24 mouse cellular contexts compared by ENCODE assay signal in the genomic region with DNA sequence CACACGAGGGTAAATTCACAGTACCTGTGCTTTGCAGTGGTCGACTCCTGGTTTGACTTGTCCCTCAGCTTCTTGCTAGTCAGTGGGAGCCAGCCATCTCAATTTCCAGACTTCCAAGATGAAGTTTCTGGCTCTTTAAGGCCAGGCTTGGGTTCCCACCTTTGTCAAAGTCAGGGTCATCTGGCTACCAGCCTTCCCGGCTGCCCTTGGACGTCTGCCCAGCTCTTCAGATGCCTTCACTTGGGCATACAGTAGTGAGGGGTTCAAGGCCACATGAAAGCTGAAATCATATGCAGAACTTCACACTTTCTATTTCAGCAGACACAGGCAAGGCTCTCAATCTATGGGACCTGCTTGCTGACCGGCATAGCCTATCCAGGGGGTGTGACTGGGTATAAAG. TPM values are rescaled to one million over a fixed set of nuclear protein-coding genes. Genes with fewer than 3 reads are reported as not detected.
A peak's percentile ranks its signal among the peaks of the same experiment; 100 is the strongest.
DNase-seq lines count a peak whose midpoint lies in the region; ATAC-seq and TF ChIP-seq lines count a peak whose summit lies in the region.
"Had no signal": no experiment of that assay in that cellular context is flagged by ENCODE, and none has a peak within 500 bp of the region (broad histone marks: within the 10 kb centered on the region; RNA-seq: fewer than 3 reads in every experiment).

No protein-coding gene starts in this region.

- no peak for TF ChIP-seq CTCF in gastrocnemius, adult 2 months (IDR thresholded peaks at IDR 0.05)

- no peak for ATAC-seq in heart, embryonic 15.5 days (replicated peaks; ENCODE audit: insufficient number of reproducible peaks, insufficient read depth, low FRiP score, low read depth)
- ATAC-seq: forebrain, embryonic 14.5 days; hindbrain, embryonic 16.5 days; intestine, embryonic 15.5 days; liver, embryonic 12.5 days had no signal

- H3K9ac ChIP-seq in heart, embryonic 15.5 days, result 0 out of 2 replicates have a peak overlapping the region, but pooled peaks have one; percentile 6
- H3K9ac ChIP-seq: embryonic facial prominence, embryonic 15.5 days; intestine, embryonic 15.5 days; limb, embryonic 12.5 days; liver, embryonic 12.5 days; midbrain, embryonic 12.5 days had no signal

- H3K79me2 ChIP-seq in myocyte (ENCODE audit: control insufficient read depth, insufficient read depth), result peaks cover 15% of the 10 kb centered on the region

- no peaks in the 10 kb centered on the region for H3K36me3 ChIP-seq in heart, embryonic 15.5 days
- no peaks in the 10 kb centered on the region for H3K36me3 ChIP-seq in myocyte (ENCODE audit: control insufficient read depth, insufficient read depth)
- H3K36me3 ChIP-seq in embryonic facial prominence, embryonic 10.5 days (replicated peaks), result peaks cover 30% of the 10 kb centered on the region
- H3K36me3 ChIP-seq: embryonic facial prominence, embryonic 15.5 days; intestine, embryonic 15.5 days had no signal

- peak overlapping the region; percentile 95 for H3K27ac ChIP-seq in gastrocnemius, adult 2 months
- 0 out of 2 replicates have a peak overlapping the region, but pooled peaks have one; percentile 26 for H3K27ac ChIP-seq in heart, embryonic 15.5 days
- no peak overlapping the region for H3K27ac ChIP-seq in embryonic facial prominence, embryonic 10.5 days (replicated peaks)
- H3K27ac ChIP-seq: embryonic facial prominence, embryonic 15.5 days; intestine, embryonic 15.5 days; kidney, postnatal 0 days; limb, embryonic 12.5 days; liver, embryonic 12.5 days; midbrain, embryonic 12.5 days had no signal

- H3K4me1 ChIP-seq in heart, embryonic 15.5 days (replicated peaks), result peaks cover 79% of the 10 kb centered on the region
- peaks cover 83% of the 10 kb centered on the region for H3K4me1 ChIP-seq in embryonic facial prominence, embryonic 10.5 days

- TF ChIP-seq POLR2A in myocyte (IDR thresholded peaks at IDR 0.05; ENCODE audit: insufficient read length, low read depth), result no peak

- H3ac ChIP-seq in myocyte (ENCODE audit: control insufficient read depth, insufficient read length), result no peak overlapping the region

- intact Hi-C loops in gastrocnemius, adult 2 months (cut with DNase I), result no loop called here

- no peak overlapping the region for H3K4me3 ChIP-seq in gastrocnemius, adult 2 months
- H3K4me3 ChIP-seq in heart, embryonic 15.5 days, result no peak overlapping the region
- no peak overlapping the region for H3K4me3 ChIP-seq in myocyte
- no peak overlapping the region for H3K4me3 ChIP-seq in embryonic facial prominence, embryonic 10.5 days
- H3K4me3 ChIP-seq: embryonic facial prominence, embryonic 15.5 days; intestine, embryonic 15.5 days; layer of hippocampus, adult 2 months; limb, embryonic 12.5 days; liver, embryonic 12.5 days; midbrain, embryonic 12.5 days had no signal

- H3K27me3 ChIP-seq in heart, embryonic 15.5 days, result no peaks in the 10 kb centered on the region
- no peaks in the 10 kb centered on the region for H3K27me3 ChIP-seq in myocyte (ENCODE audit: control insufficient read depth, insufficient read depth, insufficient read length)
- H3K27me3 ChIP-seq in embryonic facial prominence, embryonic 10.5 days (replicated peaks; ENCODE audit: low read depth, poor library complexity, severe bottlenecking), result no peaks in the 10 kb centered on the region
- H3K27me3 ChIP-seq: embryonic facial prominence, embryonic 15.5 days; intestine, embryonic 15.5 days; limb, embryonic 12.5 days; liver, embryonic 12.5 days; midbrain, embryonic 12.5 days had no signal

- H3K4me2 ChIP-seq in heart, embryonic 15.5 days, result no peak overlapping the region
- H3K4me2 ChIP-seq in myocyte (ENCODE audit: low read depth), result peak overlapping the region; percentile 26
- H3K4me2 ChIP-seq: embryonic facial prominence, embryonic 15.5 days; intestine, embryonic 15.5 days; limb, embryonic 12.5 days; liver, embryonic 12.5 days; midbrain, embryonic 12.5 days had no signal

- DNase-seq in gastrocnemius, adult 2 months, result no peak
- DNase-seq in gastrocnemius, postnatal 25 days, result no peak
- no peak for DNase-seq in heart, adult 18-20 months
- peak; percentile 56 for DNase-seq in ovary, adult 18-20 months (ENCODE audit: low spot score)
- no peak for DNase-seq in ovary, postnatal 10 days (ENCODE audit: low spot score)
- no peak for DNase-seq in embryonic facial prominence, embryonic 10.5 days (ENCODE audit: low spot score)
- DNase-seq: cerebellum, adult 9-10 months; gastrocnemius, postnatal 10 days; lung, adult 2 months; lung, postnatal 14 days; right cerebral cortex, adult 18-20 months; right cerebral cortex, postnatal 4 days; thymus, postnatal 25 days had no signal

- H3K9me3 ChIP-seq in heart, embryonic 15.5 days (replicated peaks), result no peaks in the 10 kb centered on the region
- no peaks in the 10 kb centered on the region; the same call in 1 of the 2 replicates for H3K9me3 ChIP-seq in embryonic facial prominence, embryonic 10.5 days
- H3K9me3 ChIP-seq: embryonic facial prominence, embryonic 15.5 days; intestine, embryonic 15.5 days; limb, embryonic 12.5 days; liver, embryonic 12.5 days had no signal

- WGBS in heart, embryonic 15.5 days, result 48% methylated on average over 5 of the region's 5 CpGs
- 88% methylated on average over 5 of the region's 5 CpGs for WGBS in embryonic facial prominence, embryonic 10.5 days

TF ChIP-seq in myocyte, 11 proteins besides CTCF, POLR2A, EP300 and RAD21:
- TF ChIP-seq SRF (IDR thresholded peaks at IDR 0.05; ENCODE audit: control insufficient read depth, insufficient read length, low read depth) (no peak), TCF12 (IDR thresholded peaks at IDR 0.05; ENCODE audit: insufficient read depth, poor library complexity, severe bottlenecking) (no peak)
TF ChIP-seq in myocyte: peak in this region for 0.

RNA-seq across cellular contexts. Expression of gene Smad3, which starts 53.7 kb away (rescaled TPM):
- 10 to 100 TPM; 61.7 to 75.3 TPM for total RNA-seq in gastrocnemius, adult 2 months (2021)
- 10 to 100 TPM; 42.7 to 67.5 TPM for total RNA-seq in gastrocnemius, postnatal 25 days (2021)
- 11.6 and 14.8 TPM in 2 replicates for polyA plus RNA-seq in heart, embryonic 15.5 days (2015; fragmentation: Nextera tagmentation; extraction: Ambion mirVana)
- 10 to 100 TPM in 1 of 2 experiments, 1 to 10 TPM in 1; 9.1 to 10.3 TPM for total RNA-seq in heart, adult 18-20 months (2021)
- polyA plus RNA-seq in myocyte (2012; fragmentation: generic; extraction: Trizol), result 25.5 TPM
- 23.4 and 25.5 TPM in 2 replicates for polyA plus RNA-seq in embryonic facial prominence, embryonic 10.5 days (2016; fragmentation: Nextera tagmentation; extraction: Ambion mirVana)
